Mouse (Mus musculus) thymus, adult 2 months (tissue): ENCODE data around the gene Polr3k.

Source experiments
- CTCF ChIP-seq: fragments of 200-500 bp; IDR thresholded peaks from 2 replicates; pipeline ENCODE4 v1.5.1; 2012; ENCODE audit warnings: mild to moderate bottlenecking, control low read depth, low read length, moderate library complexity, borderline replicate concordance; ENCODE audit not compliant: control insufficient read depth, poor library complexity, insufficient read depth; ENCODE audit errors: extremely low read depth
- POLR2A ChIP-seq: fragments of 200-500 bp; IDR thresholded peaks from 2 replicates; pipeline ENCODE4 v1.6.1; 2012; ENCODE audit warnings: mild to moderate bottlenecking, low read length, control low read depth, moderate library complexity; ENCODE audit not compliant: control insufficient read depth, poor library complexity, insufficient read depth; ENCODE audit errors: extremely low read depth

DNA sequence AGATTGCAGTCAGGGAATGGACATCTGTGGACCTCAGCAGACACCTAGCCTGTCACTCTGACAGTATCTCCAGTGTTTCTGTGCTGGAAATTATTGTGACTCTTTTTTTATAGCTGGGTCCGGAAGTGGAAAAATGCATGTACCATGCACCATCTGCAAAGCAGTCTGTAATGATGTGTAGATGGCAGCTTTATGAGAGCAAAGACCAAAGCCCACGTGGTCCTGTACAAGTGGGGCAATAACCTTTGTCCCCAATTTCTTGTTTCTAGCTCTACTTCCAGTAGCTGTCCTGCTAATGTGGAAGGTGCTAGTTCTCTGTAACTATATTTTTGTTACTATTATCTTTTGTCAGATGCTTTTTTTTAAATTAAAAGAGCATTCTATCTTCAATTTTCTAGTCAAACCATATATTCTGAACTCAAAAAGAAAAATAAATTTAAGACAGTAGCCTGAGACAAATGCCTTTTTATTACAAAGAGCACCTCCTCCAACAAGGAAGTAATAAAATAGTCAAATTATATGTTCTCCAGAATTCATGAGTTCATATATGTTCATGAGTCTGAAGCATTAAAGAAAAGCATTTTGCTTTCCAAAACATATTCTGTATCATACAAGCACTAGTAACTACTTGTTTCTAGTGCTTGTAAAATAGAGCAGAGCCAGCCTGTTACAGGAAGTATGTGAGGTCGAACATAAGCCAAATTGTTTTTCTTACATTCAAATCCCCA is 19.0 kb downstream of the Polr3k start:
- TF ChIP-seq CTCF (no peak), POLR2A (no peak)
